Mouse (Mus musculus): ENCODE results near the gene Sost.
A peak's percentile ranks its signal among the peaks of the same experiment; 100 is the strongest.
"Not testable (repeated sequence)": the region's sequence is repeated elsewhere in the genome, so short reads cannot be mapped to it uniquely, and the experiment has no call there.

The Sost gene

GRCm38 (mm10) chr11:101966965-101967614 lies at the start of gene Sost:
Gene Sost, minus strand, starts transcription at chr11:101967015.
- no peak for DNase-seq

- DNase-seq: peak; percentile 59 to 67
These were observed 49.3 kb upstream of the Sost start for GRCm38 (mm10) chr11:102016136-102016535.

GRCm38 (mm10) chr11:102015472-102015871 lies 48.7 kb upstream of the Sost start:
- DNase-seq: no peak

- peak; percentile 45 to 48 for DNase-seq
These were observed 46.4 kb upstream of the Sost start for GRCm38 (mm10) chr11:102013201-102013600.

DNA sequence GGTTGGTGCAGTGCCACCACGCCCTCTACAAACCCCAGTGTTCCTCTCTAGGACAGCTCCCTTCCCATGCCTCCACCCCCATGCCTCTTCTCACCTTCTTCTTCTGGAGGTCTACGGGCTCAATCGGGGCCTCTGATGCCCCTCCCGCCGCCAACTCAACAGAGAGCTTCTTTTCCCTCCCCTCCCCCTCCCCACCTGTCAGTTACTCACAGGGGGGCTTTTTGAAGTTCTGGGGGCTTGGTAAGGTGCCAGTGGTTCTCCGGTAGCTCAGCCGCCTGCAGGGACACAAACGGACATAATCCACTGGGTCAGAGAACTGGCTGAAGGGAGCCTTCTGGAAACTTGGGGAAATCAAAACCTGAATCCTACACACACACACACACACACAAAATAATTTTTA lies 44.7 kb upstream of the Sost start:
- DNase-seq: peak; percentile 57 to 60

DNA sequence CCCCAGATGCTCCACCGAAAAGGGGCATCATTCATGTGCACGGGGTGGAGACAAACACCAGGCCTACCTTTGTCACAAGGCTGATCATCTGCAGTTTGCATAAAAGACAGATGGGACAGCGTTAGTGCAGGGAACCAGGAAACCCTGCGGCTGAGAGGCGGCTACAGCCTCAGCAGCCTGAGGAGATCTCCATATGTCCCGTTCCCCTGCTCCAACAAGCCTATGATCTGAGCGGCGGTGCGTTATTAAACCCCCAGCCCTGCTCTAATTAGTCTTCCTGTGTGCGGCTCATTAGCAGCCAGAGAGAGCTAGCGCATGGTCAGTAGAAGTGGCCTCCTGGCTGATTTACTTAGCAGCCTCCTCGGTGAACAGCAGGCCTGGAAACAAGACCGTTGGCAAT lies 43.3 kb upstream of the Sost start:
- peak; percentile 83 to 84 for DNase-seq

- no peak for DNase-seq
These were observed 42.3 kb upstream of the Sost start for GRCm38 (mm10) chr11:102008954-102009637.

- no peak for DNase-seq
These were observed 41.6 kb upstream of the Sost start for GRCm38 (mm10) chr11:102008372-102008771.

GRCm38 (mm10) chr11:102006688-102007087 lies 39.9 kb upstream of the Sost start:
- peak in 1 of 2 experiments; percentile 62 for DNase-seq

DNA sequence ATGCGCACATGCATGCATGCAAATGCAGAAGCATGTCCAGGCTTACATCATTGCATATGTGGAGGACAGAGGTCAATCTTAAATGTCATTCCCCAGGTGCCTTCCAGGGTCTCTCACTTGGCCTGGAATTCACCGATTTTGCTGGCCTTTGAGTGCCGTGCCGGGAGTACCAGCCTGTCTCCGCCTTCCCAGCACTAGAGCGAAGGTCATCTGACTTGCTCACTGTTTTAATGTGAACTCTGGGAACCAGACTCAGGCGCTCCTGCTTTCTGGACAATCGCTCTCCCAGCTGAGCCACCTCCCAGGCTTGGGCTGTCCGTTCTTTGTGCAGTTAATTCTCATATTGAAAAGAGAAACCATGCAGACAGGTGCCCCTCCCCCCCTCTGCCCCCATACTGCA lies 39.5 kb upstream of the Sost start:
- no peak for DNase-seq

GRCm38 (mm10) chr11:102004251-102004650 lies 37.4 kb upstream of the Sost start:
- DNase-seq: peak; percentile 46 to 77

- DNase-seq: no peak
These were observed 32.7 kb upstream of the Sost start for GRCm38 (mm10) chr11:101999466-101999865.

- no peak for DNase-seq
These were observed 31.4 kb upstream of the Sost start for GRCm38 (mm10) chr11:101998258-101998657.

DNA sequence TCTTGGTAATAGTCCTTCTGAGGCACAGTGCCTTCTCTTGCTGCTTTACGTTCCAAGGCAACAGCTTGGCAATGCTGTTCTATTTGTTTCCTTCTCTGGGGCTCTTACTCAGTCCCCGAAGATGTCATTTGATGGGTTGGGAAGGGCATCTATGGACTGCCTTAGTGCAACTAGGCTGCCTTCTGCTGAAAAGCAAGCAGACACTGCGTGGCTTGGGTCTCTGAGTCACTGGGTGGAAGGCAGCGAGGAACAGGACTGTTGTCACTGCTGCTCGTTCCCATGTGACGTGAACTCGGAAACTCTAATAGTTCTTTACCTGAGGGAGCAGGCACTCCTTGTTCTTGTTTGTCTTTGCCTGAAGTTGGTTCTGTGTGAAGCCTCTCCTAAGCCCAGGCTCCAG lies 29.1 kb upstream of the Sost start:
- DNase-seq: no peak

- DNase-seq: peak; percentile 53 to 62
These were observed 27.3 kb upstream of the Sost start for GRCm38 (mm10) chr11:101994100-101994499.

DNA sequence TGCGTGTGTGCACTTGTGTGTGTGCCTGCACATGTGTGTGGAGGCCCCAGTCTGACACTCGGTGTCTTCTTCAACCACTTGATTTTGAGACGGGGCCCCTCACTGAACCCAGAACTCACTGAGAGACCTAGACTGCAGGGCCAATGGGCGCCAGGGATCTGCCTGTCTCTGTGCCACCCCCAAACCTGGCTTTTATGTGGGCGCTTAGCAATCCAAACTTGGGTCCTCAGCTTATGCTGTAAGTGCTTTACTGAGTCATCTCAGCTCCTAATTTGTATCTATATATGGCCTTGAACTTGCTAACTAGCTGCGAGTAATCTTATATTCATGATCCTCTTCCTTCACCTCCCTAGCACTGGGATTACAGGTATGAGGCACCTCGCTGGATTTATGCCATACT lies 25.6 kb upstream of the Sost start:
- DNase-seq: no peak

GRCm38 (mm10) chr11:101991813-101992212 lies 25.0 kb upstream of the Sost start:
- no peak for DNase-seq

DNA sequence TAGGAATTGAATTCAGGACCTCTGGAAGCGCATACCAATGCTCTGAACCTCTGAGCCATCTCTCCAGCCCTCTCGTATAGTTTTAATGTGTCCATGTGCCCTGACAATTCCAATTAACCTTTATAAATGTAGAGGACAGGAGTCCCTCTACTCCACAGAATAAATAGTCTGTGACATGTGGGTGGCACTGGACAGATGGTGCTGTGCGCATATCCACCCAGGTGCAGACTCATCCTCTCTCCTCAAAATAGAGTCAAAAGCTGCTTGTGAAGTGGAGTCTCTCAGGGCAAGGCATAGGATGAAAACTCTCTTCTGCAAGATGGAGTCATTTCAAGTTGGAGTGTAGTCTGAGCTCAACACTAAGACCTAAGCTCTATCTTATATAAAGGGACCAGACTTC lies 23.4 kb upstream of the Sost start:
- no peak for DNase-seq

- DNase-seq: no peak
These were observed 20.1 kb upstream of the Sost start, which contains the start of gene Dusp3 for GRCm38 (mm10) chr11:101986913-101987312. Gene Dusp3, minus strand, starts transcription at chr11:101987013.

- peak; percentile 91 to 93 for DNase-seq
These were observed 19.2 kb upstream of the Sost start for GRCm38 (mm10) chr11:101985990-101986389.

- not testable (repeated sequence) for DNase-seq
These were observed 18.6 kb upstream of the Sost start for GRCm38 (mm10) chr11:101985450-101985849.

GRCm38 (mm10) chr11:101984054-101985025 lies 17.5 kb upstream of the Sost start, which contains the start of gene Cfap97d1:
Gene Cfap97d1, plus strand, starts transcription at chr11:101984279.
- DNase-seq: peak; percentile 97

- DNase-seq: no peak
These were observed 16.7 kb upstream of the Sost start for GRCm38 (mm10) chr11:101983431-101983921.
